Mouse (Mus musculus) embryonic facial prominence, embryonic 15.5 days (tissue): Measurements from ENCODE around the gene Krt15. TPM values are rescaled to one million over a fixed set of nuclear protein-coding genes. Genes with fewer than 3 reads are reported as not detected.

Source experiments
- ATAC-seq: fragments of 200-750 bp; cut with Nextera tagmentation; 2 replicates; pipeline ENCODE4 v1.8.0; 2017; ENCODE audit warnings: low read depth, moderate TSS enrichment; ENCODE audit not compliant: insufficient number of reproducible peaks, low FRiP score, low TSS enrichment
- H3K27ac ChIP-seq: fragments of 300-500 bp; sonication (generic); replicated peaks from 2 replicates; pipeline ENCODE4 v1.5.1; 2015; ENCODE audit warnings: mild to moderate bottlenecking, inconsistent platforms
- H3K27me3 ChIP-seq: fragments of 300-500 bp; sonication (generic); 2 replicates; pipeline ENCODE4 v1.6.1; 2015; ENCODE audit warnings: inconsistent platforms
- H3K36me3 ChIP-seq: fragments of 300-500 bp; sonication (generic); 2 replicates; pipeline ENCODE4 v1.6.1; 2015; ENCODE audit warnings: mild to moderate bottlenecking, inconsistent platforms
- H3K4me1 ChIP-seq: fragments of 300-500 bp; sonication (generic); 2 replicates; pipeline ENCODE4 v1.6.1; 2015; ENCODE audit warnings: inconsistent platforms
- H3K4me2 ChIP-seq: fragments of 300-500 bp; sonication (generic); replicated peaks from 2 replicates; pipeline ENCODE4 v1.6.1; 2015; ENCODE audit warnings: mild to moderate bottlenecking, inconsistent platforms
- H3K4me3 ChIP-seq: fragments of 300-500 bp; sonication (generic); replicated peaks from 2 replicates; pipeline ENCODE4 v1.5.1; 2015; ENCODE audit warnings: mild to moderate bottlenecking, inconsistent platforms
- H3K9ac ChIP-seq: fragments of 300-500 bp; sonication (generic); 2 replicates; pipeline ENCODE4 v1.6.1; 2015; ENCODE audit warnings: inconsistent platforms
- H3K9me3 ChIP-seq: fragments of 300-500 bp; sonication (generic); replicated peaks from 2 replicates; pipeline ENCODE4 v1.6.1; 2016; ENCODE audit warnings: inconsistent platforms
- WGBS: fragments of 180-500 bp; shearing (Covaris S2); methylation state at CpG from one replicate; pipeline ENCODE4 v1.1.7; 2015; 5-methylcytosine and 5-hydroxymethylcytosine counted together
- polyA plus RNA-seq: library from polyadenylated mRNA; unstranded; fragments of >200 nt; fragmentation: Nextera tagmentation; extraction: Ambion mirVana; gene quantifications from 2 replicates; pipeline ENCODE4 v1.2.1, GENCODE M21; 2015

The Krt15 gene
- polyA plus RNA-seq, 1 experiment from 2014 or later = 1,131 TPM

- H3K4me2 ChIP-seq = no peak within 1 kb of the TSS
- no peak within 1 kb of the TSS for H3K9ac ChIP-seq
- no peaks in the 10 kb centered on the region for H3K9me3 ChIP-seq
- no peaks in the 10 kb centered on the region for H3K4me1 ChIP-seq
- WGBS = 90% methylated on average over 10 of the region's 10 CpGs
- no peak within 1 kb of the TSS for H3K27ac ChIP-seq
- ATAC-seq = no peak
- no peak within 1 kb of the TSS for H3K4me3 ChIP-seq
- no peaks in the 10 kb centered on the region for H3K36me3 ChIP-seq
- H3K27me3 ChIP-seq = no peaks in the 10 kb centered on the region
Measured at GRCm38 (mm10) chr11:100087861-100088260, 47.9 kb downstream of the Krt15 start, which contains the start of gene Krt32. Gene Krt32, minus strand, starts transcription at chr11:100088226.

Other genes with a start within 250 kb of the Krt15 start
- gene Krtap31-1, start 228.0 kb downstream of the Krt15 start, polyA plus RNA-seq = not detected in 2 replicates
- gene Gm11565, start 221.2 kb downstream of the Krt15 start, polyA plus RNA-seq = not detected in 2 replicates
- not detected in 2 replicates for gene Krtap31-2, start 199.6 kb downstream of the Krt15 start, polyA plus RNA-seq
- gene Krtap9-5, start 187.5 kb downstream of the Krt15 start, polyA plus RNA-seq = not detected in 2 replicates
- 0.38 TPM in 1 of 2 replicates, not detected in the other for gene Krtap29-1, start 156.9 kb downstream of the Krt15 start, polyA plus RNA-seq
- 3.8 and 5.7 TPM in 2 replicates for gene Krtap16-1, start 149.3 kb downstream of the Krt15 start, polyA plus RNA-seq
- gene Krtap17-1, start 141.9 kb downstream of the Krt15 start, polyA plus RNA-seq = 4.9 and 9.8 TPM in 2 replicates
- gene Krt33a, start 119.7 kb downstream of the Krt15 start, polyA plus RNA-seq = 6.0 and 11.3 TPM in 2 replicates
- 7.3 and 17.9 TPM in 2 replicates for gene Krt33b, start 106.1 kb downstream of the Krt15 start, polyA plus RNA-seq
- 3.6 and 7.8 TPM in 2 replicates for gene Krt34, start 94.4 kb downstream of the Krt15 start, polyA plus RNA-seq
- gene Krt31, start 85.4 kb downstream of the Krt15 start, polyA plus RNA-seq = 5.9 and 13.8 TPM in 2 replicates
- 6.4 and 7.2 TPM in 2 replicates for gene Krt32, start 47.7 kb downstream of the Krt15 start, polyA plus RNA-seq
- gene Krt35, start 39.7 kb downstream of the Krt15 start, polyA plus RNA-seq = 23.0 and 37.6 TPM in 2 replicates
- 0.76 and 1.9 TPM in 2 replicates for gene Krt36, start 30.3 kb downstream of the Krt15 start, polyA plus RNA-seq
- gene Krt13, start 14.4 kb downstream of the Krt15 start, polyA plus RNA-seq = 155 and 225 TPM in 2 replicates
- 227 and 305 TPM in 2 replicates for gene Krt19, start 12.7 kb upstream of the Krt15 start, polyA plus RNA-seq
- gene Krt9, start 57.3 kb upstream of the Krt15 start, polyA plus RNA-seq = not detected in 2 replicates
- gene Krt14, start 71.6 kb upstream of the Krt15 start, polyA plus RNA-seq = 1,122 and 1,244 TPM in 2 replicates
- gene Krt16, start 113.0 kb upstream of the Krt15 start, polyA plus RNA-seq = 6.9 and 7.0 TPM in 2 replicates
- gene Krt17, start 125.1 kb upstream of the Krt15 start, polyA plus RNA-seq = 399 and 504 TPM in 2 replicates
- gene Krt42, start 133.9 kb upstream of the Krt15 start, polyA plus RNA-seq = 0.25 and 0.37 TPM in 2 replicates
- gene Eif1, start 184.0 kb upstream of the Krt15 start, polyA plus RNA-seq = 1,638 and 1,748 TPM in 2 replicates
- gene Gast, start 198.5 kb upstream of the Krt15 start, polyA plus RNA-seq = 6.0 and 6.7 TPM in 2 replicates
- 7.0 and 10.6 TPM in 2 replicates for gene Hap1, start 220.2 kb upstream of the Krt15 start, polyA plus RNA-seq